Mouse (Mus musculus) cerebellum, adult 18-20 months (tissue): ENCODE measurements around the gene Slc12a9.

Experiments used
- DNase-seq, 2 experiments: peaks; one replicate each; pipeline ENCODE4 v3.0.0; 2021

Gene Slc12a9

GRCm38 (mm10) chr5:137346388-137346787, 13.0 kb upstream of the Slc12a9 start:
- no peak for DNase-seq

GRCm38 (mm10) chr5:137345821-137346220, 12.4 kb upstream of the Slc12a9 start:
- no peak for DNase-seq

GRCm38 (mm10) chr5:137343869-137344268, 10.5 kb upstream of the Slc12a9 start:
- DNase-seq: no peak

GRCm38 (mm10) chr5:137343412-137343811, 10.0 kb upstream of the Slc12a9 start:
- DNase-seq: no peak

- DNase-seq: no peak
These were observed 9.1 kb upstream of the Slc12a9 start for GRCm38 (mm10) chr5:137342407-137343012.

GRCm38 (mm10) chr5:137340222-137340621, 6.8 kb upstream of the Slc12a9 start:
- no peak for DNase-seq

- peak; percentile 41 to 43 for DNase-seq
These were observed 6.0 kb upstream of the Slc12a9 start for GRCm38 (mm10) chr5:137339290-137339979.

GRCm38 (mm10) chr5:137338663-137339289, 5.4 kb upstream of the Slc12a9 start:
- DNase-seq: peak in 1 of 2 experiments; percentile 37

GRCm38 (mm10) chr5:137338256-137338655, 4.9 kb upstream of the Slc12a9 start:
- peak; percentile 92 to 96 for DNase-seq

- DNase-seq: no peak
These were observed 3.8 kb upstream of the Slc12a9 start for GRCm38 (mm10) chr5:137337190-137337589.

- no peak for DNase-seq
These were observed 1.7 kb upstream of the Slc12a9 start for GRCm38 (mm10) chr5:137335066-137335465.

GRCm38 (mm10) chr5:137334317-137334716, 920 bp upstream of the Slc12a9 start:
- no peak for DNase-seq

- no peak for DNase-seq
These were observed 413 bp downstream of the Slc12a9 start for GRCm38 (mm10) chr5:137332857-137333511.

- DNase-seq: no peak
These were observed 2.5 kb downstream of the Slc12a9 start for GRCm38 (mm10) chr5:137330910-137331309.

- DNase-seq: no peak
These were observed 12.4 kb downstream of the Slc12a9 start for GRCm38 (mm10) chr5:137320996-137321395.

- no peak for DNase-seq
These were observed 14.8 kb downstream of the Slc12a9 start for GRCm38 (mm10) chr5:137318570-137318969.

- no peak for DNase-seq
These were observed 16.0 kb downstream of the Slc12a9 start for GRCm38 (mm10) chr5:137317361-137317760.

GRCm38 (mm10) chr5:137315084-137315903, 18.1 kb downstream of the Slc12a9 start:
- peak; percentile 26 to 39 for DNase-seq

- no peak for DNase-seq
These were observed 19.0 kb downstream of the Slc12a9 start, which contains the start of gene Trip6 for GRCm38 (mm10) chr5:137314193-137315083. Gene Trip6, minus strand, starts transcription at chr5:137314404.

GRCm38 (mm10) chr5:137313466-137314192, 19.8 kb downstream of the Slc12a9 start:
- DNase-seq: no peak

- DNase-seq: no peak
These were observed 25.0 kb downstream of the Slc12a9 start for GRCm38 (mm10) chr5:137308356-137308755.
